Mouse (Mus musculus) liver, embryonic 14.5 days (tissue): ENCODE results near the gene Fcgr1.

Source experiments
- CTCF ChIP-seq: IDR thresholded peaks from 2 replicates; pipeline ENCODE4 v1.5.1; 2016; ENCODE audit warnings: antibody characterized with exemption, low read depth, control low read depth
- EP300 ChIP-seq: IDR thresholded peaks from 2 replicates; pipeline ENCODE4 v1.6.1; 2016; ENCODE audit warnings: antibody characterized with exemption, low read depth

- no peak for TF ChIP-seq CTCF
- no peak for TF ChIP-seq EP300
Measured at GRCm38 (mm10) chr3:96292641-96293040, 1.1 kb downstream of the Fcgr1 start.
